Mouse (Mus musculus) C2C12 (cell line): ENCODE results near the gene Ccne1.

ENCODE experiments used
- CEBPB ChIP-seq: IDR thresholded peaks from one replicate; pipeline ENCODE4 v1.6.1; 2011; ENCODE audit warnings: low read depth, mild to moderate bottlenecking, control low read depth, moderate library complexity
- CTCF ChIP-seq: IDR thresholded peaks from one replicate; pipeline ENCODE4 v1.5.1; 2011; ENCODE audit not compliant: control insufficient read depth, insufficient read depth, insufficient read length
- MYOD1 ChIP-seq: IDR thresholded peaks from one replicate; pipeline ENCODE4 v1.6.1; 2011; ENCODE audit warnings: low read depth; ENCODE audit not compliant: control insufficient read depth, insufficient read length
- USF1 ChIP-seq: IDR thresholded peaks from one replicate; pipeline ENCODE4 v1.6.1; 2011; ENCODE audit warnings: low read depth, mild to moderate bottlenecking, control low read depth, moderate library complexity

GRCm38 (mm10) chr7:38129491-38129890 lies 22.2 kb upstream of the Ccne1 start:
- TF ChIP-seq CTCF (no peak), CEBPB (no peak), USF1 (no peak), MYOD1 (no peak)
